8 mouse cellular contexts compared by ENCODE assay signal in the genomic region with DNA sequence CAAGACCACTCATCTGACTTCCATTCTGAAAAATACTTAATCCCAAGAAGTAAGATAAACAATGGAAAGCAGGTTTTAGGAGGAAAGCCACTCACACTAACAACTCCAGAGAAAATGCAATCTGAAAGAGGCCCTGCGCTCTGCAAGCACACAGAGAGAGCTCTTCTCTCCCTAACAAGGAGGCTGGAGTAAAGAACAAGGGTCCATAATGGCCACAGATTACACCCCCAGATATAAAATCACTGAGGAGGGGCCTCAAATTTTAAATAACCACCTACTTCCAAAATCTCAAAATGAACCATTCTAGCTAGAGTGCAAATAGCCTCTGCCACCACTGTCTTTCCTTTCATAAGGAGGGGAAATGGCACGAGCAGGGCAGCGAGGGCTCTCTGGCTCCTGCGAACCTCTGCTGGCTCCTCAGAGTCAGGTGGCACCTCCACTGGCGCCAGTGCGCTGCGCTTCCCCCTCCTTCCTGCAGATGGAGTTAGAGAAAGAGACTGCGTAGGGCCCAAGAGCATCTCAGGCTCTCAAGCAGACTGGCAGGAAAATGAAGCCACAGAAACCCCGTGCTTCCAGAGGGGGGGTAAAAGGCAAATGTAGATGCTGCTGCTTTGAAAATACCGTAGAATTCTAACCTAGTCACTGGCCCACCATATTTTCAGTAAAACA. TPM values are rescaled to one million over a fixed set of nuclear protein-coding genes. Genes with fewer than 3 reads are reported as not detected.
DNase-seq lines count a peak whose midpoint lies in the region; ATAC-seq and TF ChIP-seq lines count a peak whose summit lies in the region.

No protein-coding gene starts in this region.

- H3K9me3 ChIP-seq in hindbrain, postnatal 0 days (ENCODE audit: low read length), result no peaks in the 10 kb centered on the region

- H3K27ac ChIP-seq in hindbrain, postnatal 0 days, result no peak overlapping the region

- H3K9ac ChIP-seq in hindbrain, postnatal 0 days (replicated peaks; ENCODE audit: low read length), result no peak overlapping the region

- no peaks in the 10 kb centered on the region for H3K4me1 ChIP-seq in hindbrain, postnatal 0 days (ENCODE audit: insufficient read depth, low read length)

- TF ChIP-seq CTCF in hindbrain, postnatal 0 days (IDR thresholded peaks at IDR 0.05; ENCODE audit: low read depth), result peak; percentile 74

- WGBS in hindbrain, postnatal 0 days, result 22% methylated on average over 10 of the region's 10 CpGs

- DNase-seq in R1 (ENCODE audit: low read depth, low spot score), result peak; percentile 78
- peak; percentile 67 for DNase-seq in cerebellum, adult 9-11 months
- peak; percentile 70 to 88 for DNase-seq in frontal cortex, postnatal 36 days (ENCODE audit: low spot score in 2 of 2)
- peak; percentile 81 for DNase-seq in hindbrain, postnatal 0 days (ENCODE audit: low spot score)
- peak; percentile 83 for DNase-seq in left cerebral cortex, adult 18-20 months (ENCODE audit: low spot score in 2 of 2)
- peak; percentile 74 for DNase-seq in lung, postnatal 25 days (ENCODE audit: low spot score)
- peak; percentile 86 for DNase-seq in right cerebral cortex, adult 18-20 months
- peak; percentile 21 to 47 for DNase-seq in urinary bladder, postnatal 36 days (ENCODE audit: low spot score in 2 of 2)

- peak; percentile 95 for ATAC-seq in hindbrain, postnatal 0 days

- H3K36me3 ChIP-seq in hindbrain, postnatal 0 days (ENCODE audit: insufficient read depth, low read length), result no peaks in the 10 kb centered on the region

- H3K27me3 ChIP-seq in hindbrain, postnatal 0 days (ENCODE audit: insufficient read depth, low read length), result no peaks in the 10 kb centered on the region

- H3K4me2 ChIP-seq in hindbrain, postnatal 0 days (ENCODE audit: low read depth, low read length), result peak overlapping the region; percentile 55

- peak overlapping the region; percentile 32 for H3K4me3 ChIP-seq in hindbrain, postnatal 0 days (ENCODE audit: low read length)

RNA-seq across cellular contexts. Expression of gene Bbx, which starts 51.4 kb away (rescaled TPM):
- total RNA-seq in hindbrain, postnatal 0 days (2014; rRNA removed), result 15.5 and 16.4 TPM in 2 replicates
- 17.9 and 19.9 TPM in 2 replicates for polyA plus RNA-seq in hindbrain, postnatal 0 days (2015; fragmentation: Nextera tagmentation; extraction: Ambion mirVana)
- 10 to 100 TPM; 23.8 to 25.4 TPM for total RNA-seq in left cerebral cortex, adult 18-20 months (2021)

Comparison
In these comparisons a context has a peak if more than half of its experiments do, and no peak if none do; other contexts are left out.
1. DNase-seq: peak in every context shown above with its lines; median percentile 86 in right cerebral cortex, adult 18-20 months; 83 in left cerebral cortex, adult 18-20 months; 81 in hindbrain, postnatal 0 days; 79 in frontal cortex, postnatal 36 days; 78 in R1; 74 in lung, postnatal 25 days; 67 in cerebellum, adult 9-11 months; 34 in urinary bladder, postnatal 36 days.